Mouse (Mus musculus) neutrophil, adult 59 days (primary cell): ENCODE data around the gene Cmpk2. TPM values are rescaled to one million over a fixed set of nuclear protein-coding genes. Genes with fewer than 3 reads are reported as not detected.

Experiments
- total RNA-seq, 2 experiments: library from RNA; stranded (reverse); gene quantifications; 1 replicate in 1 of 2; 2 replicates in 1 of 2; pipeline ENCODE4 v1.2.4; 2023

Cmpk2 gene
- total RNA-seq: 10 to 100 TPM; 25.9 to 32.4 TPM

GRCm38 (mm10) chr12:26469098-26470041 is at the start of gene Cmpk2:
Gene Cmpk2 (plus strand): TSS chr12:26469204.

GRCm38 (mm10) chr12:26456028-26456698 is 12.8 kb upstream of the Cmpk2 start, which contains the start of gene Rsad2:
Gene Rsad2 (minus strand): TSS chr12:26456452.

Other genes starting within 250 kb of the Cmpk2 start
- gene Rnf144a, start 54.0 kb upstream of the Cmpk2 start, total RNA-seq: 100 to 1,000 TPM; 128 to 138 TPM
- 1 to 10 TPM; 7.0 to 9.2 TPM for gene Rsad2, start 12.8 kb upstream of the Cmpk2 start, total RNA-seq